Mouse (Mus musculus) heart, adult 9 months (tissue): ENCODE measurements around the gene Pum2.

Source experiments
- DNase-seq, 2 experiments: peaks; one replicate each; pipeline ENCODE4 v3.0.0; 2022; ENCODE audit warnings: low spot score in 2 of 2

Pum2 gene

GRCm38 (mm10) chr12:8760561-8760960 lies 86.6 kb downstream of the Pum2 start:
- DNase-seq, result no peak

GRCm38 (mm10) chr12:8761058-8761457 lies 87.1 kb downstream of the Pum2 start:
- DNase-seq, result no peak

GRCm38 (mm10) chr12:8762667-8763066 lies 88.7 kb downstream of the Pum2 start:
- no peak for DNase-seq

GRCm38 (mm10) chr12:8764221-8764930 lies 90.4 kb downstream of the Pum2 start:
- no peak for DNase-seq

GRCm38 (mm10) chr12:8770946-8771843 lies 97.3 kb downstream of the Pum2 start, which contains the start of gene Sdc1:
Sdc1 (plus strand) TSS chr12:8771323.
- DNase-seq, result peak; percentile 44 to 53

GRCm38 (mm10) chr12:8771844-8772380 lies 98.0 kb downstream of the Pum2 start:
- DNase-seq, result peak in 1 of 2 experiments; percentile 11

- peak; percentile 17 to 27 for DNase-seq
Observed at GRCm38 (mm10) chr12:8772451-8773143, 98.7 kb downstream of the Pum2 start.

- DNase-seq, result no peak
Observed at GRCm38 (mm10) chr12:8773336-8773735, 99.4 kb downstream of the Pum2 start.

- DNase-seq, result no peak
Observed at GRCm38 (mm10) chr12:8774183-8774582, 100.2 kb downstream of the Pum2 start.

- no peak for DNase-seq
Observed at GRCm38 (mm10) chr12:8776206-8776605, 102.3 kb downstream of the Pum2 start.

GRCm38 (mm10) chr12:8776741-8777140 lies 102.8 kb downstream of the Pum2 start:
- no peak for DNase-seq

- DNase-seq, result no peak
Observed at GRCm38 (mm10) chr12:8778106-8778505, 104.2 kb downstream of the Pum2 start.

- no peak for DNase-seq
Observed at GRCm38 (mm10) chr12:8779851-8780250, 105.9 kb downstream of the Pum2 start.

GRCm38 (mm10) chr12:8781121-8781520 lies 107.2 kb downstream of the Pum2 start:
- DNase-seq, result no peak

GRCm38 (mm10) chr12:8781681-8782378 lies 107.9 kb downstream of the Pum2 start:
- peak; percentile 74 to 77 for DNase-seq

- DNase-seq, result no peak
Observed at GRCm38 (mm10) chr12:8782565-8782964, 108.6 kb downstream of the Pum2 start.

- no peak for DNase-seq
Observed at GRCm38 (mm10) chr12:8784189-8784588, 110.3 kb downstream of the Pum2 start.

- no peak for DNase-seq
Observed at GRCm38 (mm10) chr12:8786476-8786875, 112.5 kb downstream of the Pum2 start.

- peak; percentile 20 to 49 for DNase-seq
Observed at GRCm38 (mm10) chr12:8786984-8787730, 113.2 kb downstream of the Pum2 start.

- DNase-seq, result no peak
Observed at GRCm38 (mm10) chr12:8788469-8788868, 114.5 kb downstream of the Pum2 start.

GRCm38 (mm10) chr12:8790615-8791014 lies 116.7 kb downstream of the Pum2 start:
- DNase-seq, result no peak
